Mouse (Mus musculus): ENCODE data around the gene Sptbn2.

DNA sequence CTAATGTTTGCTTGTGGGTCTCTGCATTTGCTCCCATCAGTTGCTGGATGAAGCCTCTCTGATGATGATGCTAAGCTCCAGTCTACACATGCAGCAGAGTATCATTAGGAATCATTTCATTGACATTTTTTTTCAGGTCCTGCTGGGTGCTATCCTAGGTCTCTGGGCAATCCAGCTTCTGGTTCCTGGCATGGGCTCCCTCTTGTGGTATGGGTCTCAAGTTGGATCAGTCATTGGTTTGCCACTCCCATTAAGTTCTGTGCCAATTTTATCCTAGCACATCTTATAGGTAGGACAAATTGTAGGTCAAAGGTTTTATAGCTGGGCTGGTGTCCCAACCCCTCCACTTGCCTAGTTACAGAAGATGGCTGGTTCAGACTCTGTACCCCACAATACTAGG is 44.2 kb upstream of the Sptbn2 start:
- TF ChIP-seq E2F4 (IDR thresholded peaks at IDR 0.05; ENCODE audit: borderline replicate concordance, low read depth, low read length), result no peak
- no peak for TF ChIP-seq JUND (IDR thresholded peaks at IDR 0.05; ENCODE audit: low read depth, low read length)
- no peak for TF ChIP-seq UBTF (IDR thresholded peaks at IDR 0.05; ENCODE audit: borderline replicate concordance, insufficient read depth, low read depth, low read length)
- TF ChIP-seq EP300 (IDR thresholded peaks at IDR 0.05; ENCODE audit: low read depth in 1 of 2, low read length in 2 of 2), result no peak
- TF ChIP-seq POLR2A (IDR thresholded peaks at IDR 0.05; ENCODE audit: control insufficient read depth in 1 of 2, insufficient read depth in 1 of 2, low read depth in 1 of 2, low read length in 2 of 2, poor library complexity in 1 of 2), result no peak
